Mouse (Mus musculus) CH12.LX (cell line): ENCODE data around the gene Fam24a. TPM values are rescaled to one million over a fixed set of nuclear protein-coding genes. Genes with fewer than 3 reads are reported as not detected.

Source experiments
- DNase-seq: peaks from one replicate; pipeline ENCODE4 v3.0.0-alpha.2; 2013; ENCODE audit errors: extremely low read depth
- H3K27ac ChIP-seq: 2 replicates; pipeline ENCODE4 v1.5.1; 2012; ENCODE audit warnings: low read depth, mild to moderate bottlenecking, control low read depth, moderate library complexity; ENCODE audit not compliant: insufficient read depth
- H3K27me3 ChIP-seq: replicated peaks from 2 replicates; pipeline ENCODE3; 2012; ENCODE audit warnings: inconsistent platforms
- H3K36me3 ChIP-seq, 2 experiments: replicated peaks in 1 of 2; 2 replicates each; pipeline versions ENCODE3 to v1.6.1; 2012; ENCODE audit warnings: inconsistent platforms in 1 of 2, low read length in 1 of 2, mild to moderate bottlenecking in 1 of 2, mixed read lengths in 1 of 2, moderate library complexity in 1 of 2; ENCODE audit not compliant: control insufficient read depth in 1 of 2, insufficient read depth in 1 of 2
- H3K4me1 ChIP-seq, 2 experiments: 2 replicates each; pipeline ENCODE4 v1.6.1; 2012; ENCODE audit warnings: inconsistent platforms in 1 of 2, moderate library complexity in 1 of 2; ENCODE audit not compliant: insufficient read depth in 2 of 2, control insufficient read depth in 1 of 2
- H3K4me2 ChIP-seq: 2 replicates; pipeline ENCODE4 v1.6.1; 2012; ENCODE audit warnings: low read depth, mild to moderate bottlenecking, control low read depth; ENCODE audit not compliant: poor library complexity, insufficient read depth, severe bottlenecking
- H3K4me3 ChIP-seq, 3 experiments: fragments of 150-350 bp in 1 of 3; sonication (generic) in 1 of 3; replicated peaks in 1 of 3; 2 replicates each; pipeline versions ENCODE3 to v1.5.1; 2011 to 2012; ENCODE audit warnings: low read depth in 2 of 3, low read length in 2 of 3, mild to moderate bottlenecking in 2 of 3, moderate library complexity in 2 of 3, control low read depth in 1 of 3, improper control_type of control experiment in 1 of 3, inconsistent platforms in 1 of 3, mixed read lengths in 1 of 3; ENCODE audit not compliant: poor library complexity in 1 of 3
- H3K79me2 ChIP-seq: replicated peaks from 2 replicates; pipeline ENCODE4 v1.6.1; 2012; ENCODE audit warnings: mild to moderate bottlenecking, moderate library complexity; ENCODE audit not compliant: control insufficient read depth, poor library complexity, insufficient read depth, severe bottlenecking; ENCODE audit errors: extremely low read depth
- H3K9ac ChIP-seq: 2 replicates; pipeline ENCODE4 v1.6.1; 2012; ENCODE audit warnings: low read depth, mild to moderate bottlenecking, control low read depth, moderate library complexity; ENCODE audit not compliant: insufficient read depth
- H3K9me3 ChIP-seq: replicated peaks from 2 replicates; pipeline ENCODE3; 2012; ENCODE audit warnings: low read length, inconsistent platforms, mixed read lengths
- BHLHE40 ChIP-seq: IDR thresholded peaks from 2 replicates; pipeline ENCODE4 v1.6.1; 2011; ENCODE audit warnings: mild to moderate bottlenecking, low read depth, low read length, improper control_type of control experiment
- CTCF ChIP-seq, 2 experiments: IDR thresholded peaks in 1 of 2; conservative IDR thresholded peaks in 1 of 2; 2 replicates each; pipeline ENCODE4 v1.5.1; 2011 to 2012; ENCODE audit warnings: low read depth in 2 of 2, low read length in 2 of 2, improper control_type of control experiment in 1 of 2, inconsistent platforms in 1 of 2, mild to moderate bottlenecking in 1 of 2, moderate library complexity in 1 of 2
- ELF1 ChIP-seq: IDR thresholded peaks from 2 replicates; pipeline ENCODE4 v1.6.1; 2014; ENCODE audit warnings: low read depth, mild to moderate bottlenecking, inconsistent platforms, low read length, improper control_type of control experiment
- ETS1 ChIP-seq: conservative IDR thresholded peaks from 2 replicates; pipeline ENCODE4 v1.6.1; 2012; ENCODE audit warnings: low read depth, mild to moderate bottlenecking, inconsistent platforms, low read length, improper control_type of control experiment, moderate library complexity
- HCFC1 ChIP-seq: IDR thresholded peaks from 2 replicates; pipeline ENCODE4 v1.6.1; 2012; ENCODE audit warnings: low read depth, mild to moderate bottlenecking, inconsistent platforms, low read length, improper control_type of control experiment
- KAT2A ChIP-seq: IDR thresholded peaks from 2 replicates; pipeline ENCODE4 v1.6.1; 2012; ENCODE audit warnings: low read length, improper control_type of control experiment, inconsistent platforms; ENCODE audit not compliant: insufficient replicate concordance
- MAFK ChIP-seq: IDR thresholded peaks from 2 replicates; pipeline ENCODE4 v1.6.1; 2011; ENCODE audit warnings: low read length, improper control_type of control experiment; ENCODE audit not compliant: insufficient replicate concordance
- MEF2A ChIP-seq: IDR thresholded peaks from 2 replicates; pipeline ENCODE4 v1.6.1; 2014; ENCODE audit warnings: low read depth, mild to moderate bottlenecking, inconsistent platforms, low read length, improper control_type of control experiment, borderline replicate concordance
- MXI1 ChIP-seq: IDR thresholded peaks from 2 replicates; pipeline ENCODE4 v1.6.1; 2011; ENCODE audit warnings: mild to moderate bottlenecking, low read depth, low read length, improper control_type of control experiment
- MYC ChIP-seq: IDR thresholded peaks from 2 replicates; pipeline ENCODE4 v1.6.1; 2011; ENCODE audit warnings: low read depth, mild to moderate bottlenecking, improper control_type of control experiment, low read length
- NELFE ChIP-seq: IDR thresholded peaks from 2 replicates; pipeline ENCODE4 v1.6.1; 2011; ENCODE audit warnings: low read depth, low read length, improper control_type of control experiment
- PAX5 ChIP-seq: IDR thresholded peaks from 2 replicates; pipeline ENCODE4 v1.6.1; 2012; ENCODE audit warnings: low read length, inconsistent platforms, mixed read lengths
- POLR2AphosphoS2 ChIP-seq: IDR thresholded peaks from 2 replicates; pipeline ENCODE4 v1.6.1; 2011; ENCODE audit warnings: low read depth, low read length, improper control_type of control experiment
- RAD21 ChIP-seq: IDR thresholded peaks from 2 replicates; pipeline ENCODE4 v1.6.1; 2011; ENCODE audit warnings: low read depth, mild to moderate bottlenecking, low read length, improper control_type of control experiment, moderate library complexity
- RCOR1 ChIP-seq: conservative IDR thresholded peaks from 2 replicates; pipeline ENCODE4 v1.6.1; 2012; ENCODE audit warnings: low read depth, mild to moderate bottlenecking, inconsistent platforms, low read length, improper control_type of control experiment
- SIN3A ChIP-seq: IDR thresholded peaks from 2 replicates; pipeline ENCODE4 v1.6.1; 2012; ENCODE audit warnings: low read length, improper control_type of control experiment, inconsistent platforms
- TCF12 ChIP-seq: IDR thresholded peaks from 2 replicates; pipeline ENCODE4 v1.6.1; 2014; ENCODE audit warnings: low read depth, mild to moderate bottlenecking, inconsistent platforms, low read length, improper control_type of control experiment
- UBTF ChIP-seq: IDR thresholded peaks from 2 replicates; pipeline ENCODE4 v1.6.1; 2012; ENCODE audit warnings: low read depth, mild to moderate bottlenecking, inconsistent platforms, low read length, improper control_type of control experiment, moderate library complexity
- USF1 ChIP-seq: IDR thresholded peaks from 2 replicates; pipeline ENCODE4 v1.6.1; 2014; ENCODE audit warnings: low read depth, mild to moderate bottlenecking, inconsistent platforms, low read length, improper control_type of control experiment
- ZKSCAN1 ChIP-seq: IDR thresholded peaks from 2 replicates; pipeline ENCODE4 v1.6.1; 2012; ENCODE audit warnings: low read depth, inconsistent platforms, low read length, improper control_type of control experiment, borderline replicate concordance
- ZNF384 ChIP-seq: IDR thresholded peaks from 2 replicates; pipeline ENCODE4 v1.6.1; 2012; ENCODE audit warnings: low read depth, low read length, improper control_type of control experiment, inconsistent platforms
- dilution Hi-C: fragments of 300-500 bp; cut with MboI; formaldehyde crosslinking; loops from 2 replicates; pipeline ENCODE4 v1.14.3; 2020; ENCODE audit warnings: low sequenced_read_pairs; ENCODE audit not compliant: extremely low pct_unique_long_range_greater_than_20kb, extremely low pct_ligation_motif_present
- in situ Hi-C: fragments of 300-500 bp; cut with MboI; formaldehyde crosslinking; loops from 3 replicates; pipeline ENCODE4 v1.14.3; 2019; ENCODE audit warnings: low sequenced_read_pairs, low pct_ligation_motif_present, low pct_unique_long_range_greater_than_20kb, mixed read lengths
- polyA plus RNA-seq: library from polyadenylated mRNA; unstranded; fragments of >175 nt; gene quantifications from 2 replicates; pipeline ENCODE4 v1.2.1, GENCODE M21; 2012; ENCODE audit warnings: low read depth; ENCODE audit not compliant: insufficient read length
- total RNA-seq, 2 experiments: library from RNA; depleted of rRNA; stranded (reverse); fragments of 300-350 nt in 1 of 2; fragments of >200 nt in 1 of 2; gene quantifications; 2 replicates each; pipeline ENCODE4 v1.2.3; 2012 to 2014

Gene Fam24a
- total and polyA plus RNA-seq, 3 experiments = 0.36 TPM; not detected in 2

- Histone ChIP-seq H3K27me3 (no peaks in the 10 kb centered on the region), H3K4me2 (no peak overlapping the region), H3K9ac (no peak overlapping the region), H3K36me3 (peaks cover 0 to 28% of the 10 kb centered on the region in 2 experiments), H3K4me1 (no peaks in the 10 kb centered on the region), H3K4me3 (no peak overlapping the region), H3K27ac (no peak overlapping the region), H3K9me3 (no peaks in the 10 kb centered on the region), H3K79me2 (no peaks in the 10 kb centered on the region)
- dilution Hi-C loops = no loop called here
- TF ChIP-seq ETS1 = no peak
- no peak for TF ChIP-seq ZNF384
- no peak for TF ChIP-seq NELFE
- no peak for TF ChIP-seq POLR2AphosphoS2
- TF ChIP-seq SIN3A = no peak
- DNase-seq = no peak
- in situ Hi-C loops = no loop called here
Measured at GRCm38 (mm10) chr7:131331688-131332087, 2.0 kb upstream of the Fam24a start.

- Histone ChIP-seq H3K4me1 (no peaks in the 10 kb centered on the region), H3K4me2 (no peak overlapping the region), H3K36me3 (peaks cover 29 to 57% of the 10 kb centered on the region in 2 experiments), H3K79me2 (no peaks in the 10 kb centered on the region), H3K27me3 (no peaks in the 10 kb centered on the region), H3K4me3 (no peak overlapping the region), H3K9me3 (no peaks in the 10 kb centered on the region), H3K9ac (no peak overlapping the region), H3K27ac (no peak overlapping the region)
- in situ Hi-C loops (no loop called here), dilution Hi-C loops (no loop called here)
- no peak for DNase-seq
- no peak for TF ChIP-seq MEF2A
Measured at GRCm38 (mm10) chr7:131337502-131338068, 3.9 kb downstream of the Fam24a start.

GRCm38 (mm10) chr7:131345856-131346541 lies 12.3 kb downstream of the Fam24a start:
- no peak for TF ChIP-seq UBTF
- no peak for TF ChIP-seq ELF1
- TF ChIP-seq USF1 = no peak
- no peak for TF ChIP-seq TCF12
- TF ChIP-seq CTCF (conservative IDR thresholded peaks at IDR 0.05 in 1 of 2, IDR thresholded peaks at IDR 0.05 in 1 of 2; ENCODE audit: low read depth in 2 of 2, low read length in 2 of 2) = no peak
- TF ChIP-seq HCFC1 = no peak
- no peak for TF ChIP-seq MAFK
- no peak for TF ChIP-seq POLR2AphosphoS2
- TF ChIP-seq MYC = no peak
- no peak for TF ChIP-seq KAT2A
- TF ChIP-seq ZKSCAN1 = no peak
- no peak for TF ChIP-seq MXI1
- TF ChIP-seq BHLHE40 = no peak
- TF ChIP-seq RAD21 = no peak
- no peak for TF ChIP-seq RCOR1
- TF ChIP-seq PAX5 = no peak
- Histone ChIP-seq H3K4me1 (no peaks in the 10 kb centered on the region), H3K36me3 (peaks cover 36 to 87% of the 10 kb centered on the region in 2 experiments), H3K9me3 (no peaks in the 10 kb centered on the region), H3K79me2 (no peaks in the 10 kb centered on the region), H3K9ac (no peak overlapping the region), H3K4me2 (no peak overlapping the region), H3K4me3 (no peak overlapping the region), H3K27me3 (no peaks in the 10 kb centered on the region), H3K27ac (no peak overlapping the region)
- DNase-seq = no peak
- dilution Hi-C loops (no loop called here), in situ Hi-C loops (no loop called here)
